Mouse (Mus musculus) ES-E14 (cell line): Measurements from ENCODE around the gene Pcbp1. TPM values are rescaled to one million over a fixed set of nuclear protein-coding genes. Genes with fewer than 3 reads are reported as not detected.
"Not testable (repeated sequence)": the region's sequence is repeated elsewhere in the genome, so short reads cannot be mapped to it uniquely, and the experiment has no call there.

ENCODE experiments used
- DNase-seq: peaks from one replicate; pipeline ENCODE4 v3.0.0-alpha.2; 2013; ENCODE audit warnings: low read depth, low spot score
- H3K27ac ChIP-seq: 2 replicates; pipeline ENCODE4 v1.5.1; 2012; ENCODE audit warnings: low read depth, mild to moderate bottlenecking, low read length, moderate library complexity, mixed read lengths; ENCODE audit not compliant: poor library complexity, insufficient read depth, severe bottlenecking
- H3K36me3 ChIP-seq: 2 replicates; pipeline ENCODE4 v1.6.1; 2012; ENCODE audit warnings: mild to moderate bottlenecking, low read length, moderate library complexity, mixed read lengths; ENCODE audit not compliant: control insufficient read depth, poor library complexity, insufficient read depth, severe bottlenecking
- H3K4me1 ChIP-seq, 2 experiments: fragments of 150-350 bp in 1 of 2; sonication (generic) in 1 of 2; 2 replicates each; pipeline ENCODE4 v1.6.1; 2012; ENCODE audit warnings: low read length in 2 of 2, mild to moderate bottlenecking in 1 of 2, mixed read lengths in 1 of 2; ENCODE audit not compliant: control insufficient read depth in 2 of 2, insufficient read depth in 2 of 2, poor library complexity in 1 of 2
- H3K4me3 ChIP-seq, 2 experiments: fragments of 150-350 bp in 1 of 2; sonication (generic) in 1 of 2; 2 replicates each; pipeline ENCODE4 v1.5.1; 2012; ENCODE audit warnings: low read length in 2 of 2, low read depth in 1 of 2, mild to moderate bottlenecking in 1 of 2, mixed read lengths in 1 of 2; ENCODE audit not compliant: insufficient read depth in 1 of 2, poor library complexity in 1 of 2, severe bottlenecking in 1 of 2
- H3K9ac ChIP-seq: 2 replicates; pipeline ENCODE4 v1.6.1; 2012; ENCODE audit warnings: low read depth, mild to moderate bottlenecking, low read length, mixed read lengths; ENCODE audit not compliant: poor library complexity, insufficient read depth, severe bottlenecking
- H3K9me3 ChIP-seq: fragments of 150-350 bp; sonication (generic); 2 replicates; pipeline ENCODE4 v1.6.1; 2012; ENCODE audit warnings: low read depth, mild to moderate bottlenecking, low read length; ENCODE audit not compliant: control insufficient read depth, insufficient read depth
- CHD2 ChIP-seq: IDR thresholded peaks from 2 replicates; pipeline ENCODE4 v1.6.1; 2014; ENCODE audit warnings: mild to moderate bottlenecking, low read depth, low read length, inconsistent platforms
- HCFC1 ChIP-seq: IDR thresholded peaks from 2 replicates; pipeline ENCODE4 v1.6.1; 2012; ENCODE audit warnings: low read length, inconsistent platforms, borderline replicate concordance; ENCODE audit not compliant: insufficient read depth
- MAFK ChIP-seq: IDR thresholded peaks from 2 replicates; pipeline ENCODE4 v1.6.1; 2014; ENCODE audit warnings: mild to moderate bottlenecking, low read depth, low read length, inconsistent platforms; ENCODE audit not compliant: insufficient read depth
- ZC3H11A ChIP-seq: IDR thresholded peaks from 2 replicates; pipeline ENCODE4 v1.6.1; 2012; ENCODE audit warnings: low read depth, mild to moderate bottlenecking, inconsistent platforms, low read length, borderline replicate concordance
- ZNF384 ChIP-seq: IDR thresholded peaks from 2 replicates; pipeline ENCODE4 v1.6.1; 2012; ENCODE audit warnings: low read depth, low read length, inconsistent platforms
- in situ Hi-C, 2 experiments: fragments of 600-800 bp; cut with MboI; formaldehyde crosslinking; loops; one replicate each; pipeline ENCODE4 v1.15.1; 2025; ENCODE audit warnings: low sequenced_read_pairs in 2 of 2, inconsistent platforms in 1 of 2; ENCODE audit not compliant: unreplicated experiment in 2 of 2
- total RNA-seq: library from RNA; depleted of rRNA; stranded (reverse); fragments of 300-350 nt; gene quantifications from 2 replicates; pipeline ENCODE4 v1.2.3, GENCODE M21; 2012

Pcbp1 gene
- total RNA-seq, 1 experiment, result 102 TPM

GRCm38 (mm10) chr6:86568816-86569460 is 42.8 kb upstream of the Pcbp1 start:
- DNase-seq, result no peak
- peaks cover 0 to 4% of the 10 kb centered on the region in 2 experiments; a peak in 1 of 4 replicates for H3K4me1 ChIP-seq
- TF ChIP-seq ZNF384, result no peak
- TF ChIP-seq MAFK, result no peak
- TF ChIP-seq HCFC1, result no peak
- TF ChIP-seq CHD2, result no peak
- TF ChIP-seq ZC3H11A, result no peak
- no peak overlapping the region for H3K27ac ChIP-seq
- in situ Hi-C loops, result no loop called here
- H3K4me3 ChIP-seq, result no peak overlapping the region
- H3K9ac ChIP-seq, result no peak overlapping the region
- H3K9me3 ChIP-seq, result no peaks in the 10 kb centered on the region
- H3K36me3 ChIP-seq, result peaks cover 11% of the 10 kb centered on the region

GRCm38 (mm10) chr6:86565782-86566181 is 39.7 kb upstream of the Pcbp1 start:
- H3K9me3 ChIP-seq, result no peaks in the 10 kb centered on the region
- H3K36me3 ChIP-seq, result peaks cover 14% of the 10 kb centered on the region
- H3K27ac ChIP-seq, result no peak overlapping the region
- no peak overlapping the region for H3K9ac ChIP-seq
- no peak for TF ChIP-seq ZC3H11A
- DNase-seq, result no peak
- H3K4me3 ChIP-seq, result no peak overlapping the region
- in situ Hi-C loops, result no loop called here
- no peaks in the 10 kb centered on the region for H3K4me1 ChIP-seq

- H3K4me3 ChIP-seq, H3K9me3 ChIP-seq, in situ Hi-C loops, H3K9ac ChIP-seq, H3K4me1 ChIP-seq, DNase-seq, H3K36me3 ChIP-seq, H3K27ac ChIP-seq: not testable (repeated sequence)
These were observed 31.1 kb upstream of the Pcbp1 start for GRCm38 (mm10) chr6:86557182-86557581.

GRCm38 (mm10) chr6:86556345-86557058 is 30.4 kb upstream of the Pcbp1 start:
- in situ Hi-C loops, result no loop called here
- H3K9ac ChIP-seq, result no peak overlapping the region
- TF ChIP-seq ZNF384 (0 out of 2 replicates have a peak, but pooled peaks have one; percentile 46), CHD2 (no peak), MAFK (no peak)
- no peaks in the 10 kb centered on the region for H3K4me1 ChIP-seq
- no peaks in the 10 kb centered on the region for H3K9me3 ChIP-seq
- H3K4me3 ChIP-seq, result no peak overlapping the region
- H3K36me3 ChIP-seq, result peaks cover 5% of the 10 kb centered on the region
- DNase-seq, result no peak
- H3K27ac ChIP-seq, result no peak overlapping the region

- Histone ChIP-seq H3K4me1 (0 out of 4 replicates have a peak, but pooled peaks cover 0 to 2% of the 10 kb centered on the region in 2 experiments), H3K9me3 (no peaks in the 10 kb centered on the region), H3K36me3 (peaks cover 10% of the 10 kb centered on the region), H3K9ac (no peak overlapping the region), H3K27ac (no peak overlapping the region), H3K4me3 (no peak overlapping the region)
- DNase-seq, result no peak
- in situ Hi-C loops, result no loop called here
- no peak for TF ChIP-seq ZC3H11A
- TF ChIP-seq CHD2, result no peak
- TF ChIP-seq ZNF384, result no peak
- no peak for TF ChIP-seq MAFK
- TF ChIP-seq HCFC1, result no peak
These were observed 24.5 kb upstream of the Pcbp1 start for GRCm38 (mm10) chr6:86550587-86550986.
